Mouse (Mus musculus) heart, postnatal 0 days (tissue): ENCODE measurements around the gene Rarg. TPM values are rescaled to one million over a fixed set of nuclear protein-coding genes. Genes with fewer than 3 reads are reported as not detected.

Experiments
- ATAC-seq: fragments of 200-750 bp; cut with Nextera tagmentation; 2 replicates; pipeline ENCODE4 v1.8.0; 2017; ENCODE audit warnings: low read depth, moderate number of reproducible peaks, moderate library complexity; ENCODE audit not compliant: insufficient read depth
- DNase-seq: peaks from one replicate; pipeline ENCODE4 v3.0.0-alpha.2; 2016; ENCODE audit warnings: low spot score
- H3K27ac ChIP-seq: fragments of 300-500 bp; sonication (generic); 2 replicates; pipeline ENCODE4 v1.5.1; 2014; ENCODE audit warnings: low read depth, mild to moderate bottlenecking
- H3K27me3 ChIP-seq: fragments of 300-500 bp; sonication (generic); 2 replicates; pipeline ENCODE4 v1.6.1; 2014; ENCODE audit warnings: low read length, mixed read lengths; ENCODE audit not compliant: control insufficient read depth, insufficient read depth
- H3K36me3 ChIP-seq: fragments of 300-500 bp; sonication (generic); replicated peaks from 2 replicates; pipeline ENCODE4 v1.6.1; 2014; ENCODE audit warnings: low read length, mixed read lengths; ENCODE audit not compliant: control insufficient read depth, insufficient read depth
- H3K4me1 ChIP-seq: fragments of 300-500 bp; sonication (generic); 2 replicates; pipeline ENCODE4 v1.6.1; 2014; ENCODE audit warnings: antibody characterized with exemption; ENCODE audit not compliant: control insufficient read depth, insufficient read depth
- H3K4me2 ChIP-seq: fragments of 300-500 bp; sonication (generic); 2 replicates; pipeline ENCODE4 v1.6.1; 2014; ENCODE audit warnings: low read depth, mild to moderate bottlenecking, low read length, moderate library complexity
- H3K4me3 ChIP-seq: fragments of 300-500 bp; sonication (generic); 2 replicates; pipeline ENCODE4 v1.5.1; 2014; ENCODE audit warnings: low read depth, low read length
- H3K9ac ChIP-seq: fragments of 300-500 bp; sonication (generic); replicated peaks from 2 replicates; pipeline ENCODE4 v1.6.1; 2014; ENCODE audit warnings: low read depth, low read length, mixed read lengths
- H3K9me3 ChIP-seq: fragments of 300-500 bp; sonication (generic); replicated peaks from 2 replicates; pipeline ENCODE4 v1.6.1; 2016; ENCODE audit warnings: low read length; ENCODE audit not compliant: control insufficient read depth
- CTCF ChIP-seq: IDR thresholded peaks from 2 replicates; pipeline ENCODE4 v1.5.1; 2016; ENCODE audit warnings: antibody characterized with exemption, control low read depth, low read depth
- EP300 ChIP-seq: IDR thresholded peaks from 2 replicates; pipeline ENCODE4 v1.6.1; 2016; ENCODE audit warnings: antibody characterized with exemption, low read depth
- WGBS: fragments of 180-500 bp; shearing (Covaris S2); extraction: QIAGEN DNeasy Blood & Tissue Kit; methylation state at CpG from one replicate; pipeline ENCODE4 v1.1.7; 2014; 5-methylcytosine and 5-hydroxymethylcytosine counted together
- polyA plus RNA-seq: library from polyadenylated mRNA; unstranded; fragments of >200 nt; fragmentation: Nextera tagmentation; extraction: Ambion mirVana; gene quantifications from 2 replicates; pipeline ENCODE4 v1.2.1, GENCODE M21; 2015
- total RNA-seq: library from RNA; depleted of rRNA; stranded (reverse); fragments of >200 nt; gene quantifications from 2 replicates; pipeline ENCODE4 v1.2.3, GENCODE M21; 2014; ENCODE audit warnings: low replicate concordance

The Rarg gene
- total and polyA plus RNA-seq, 2 experiments from 2014 or later: 6.0 to 8.9 TPM

- WGBS: 78% methylated on average over 4 of the region's 4 CpGs
These were observed 62.9 kb downstream of the Rarg start for GRCm38 (mm10) chr15:102194439-102194838.

DNA sequence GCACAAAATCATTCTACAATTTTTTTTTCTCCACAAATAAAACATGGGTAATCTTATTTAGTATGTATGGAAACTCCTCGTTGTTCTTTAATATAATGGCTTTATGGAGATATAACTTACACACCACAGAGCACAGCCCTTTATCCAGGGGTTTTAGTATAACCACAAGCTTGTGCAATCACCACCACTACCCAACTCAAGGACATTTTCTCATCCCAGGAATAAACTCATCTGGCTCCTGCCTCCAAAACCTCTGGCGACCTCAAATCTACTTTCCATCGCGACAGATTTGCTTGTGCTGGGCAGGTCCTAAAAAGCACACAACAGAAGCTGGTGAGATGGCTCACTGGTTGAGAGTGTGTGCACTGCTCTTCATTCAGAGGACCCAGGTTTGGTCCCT lies 63.7 kb downstream of the Rarg start:
- ATAC-seq (no peak), DNase-seq (no peak)
- WGBS: 76% methylated on average over 4 of the region's 4 CpGs
- H3K4me2 ChIP-seq: no peak overlapping the region
- H3K4me1 ChIP-seq: no peaks in the 10 kb centered on the region
- H3K27me3 ChIP-seq: no peaks in the 10 kb centered on the region
- TF ChIP-seq EP300 (no peak), CTCF (no peak)
- H3K27ac ChIP-seq: no peak overlapping the region
- H3K9me3 ChIP-seq: no peaks in the 10 kb centered on the region
- no peaks in the 10 kb centered on the region for H3K36me3 ChIP-seq
- H3K4me3 ChIP-seq: no peak overlapping the region
- H3K9ac ChIP-seq: no peak overlapping the region

More at GRCm38 (mm10) chr15:102194439-102194838, 62.9 kb downstream of the Rarg start:
- Histone ChIP-seq H3K9me3 (no peaks in the 10 kb centered on the region), H3K4me2 (no peak overlapping the region), H3K36me3 (no peaks in the 10 kb centered on the region), H3K27ac (no peak overlapping the region), H3K4me1 (no peaks in the 10 kb centered on the region), H3K9ac (no peak overlapping the region), H3K27me3 (no peaks in the 10 kb centered on the region), H3K4me3 (no peak overlapping the region)
- no peak for TF ChIP-seq CTCF
- no peak for TF ChIP-seq EP300
- DNase-seq (no peak), ATAC-seq (no peak)

GRCm38 (mm10) chr15:102192820-102193386 lies 64.4 kb downstream of the Rarg start:
- TF ChIP-seq CTCF (no peak), EP300 (no peak)
- 51% methylated on average over 5 of the region's 5 CpGs for WGBS
- no peak overlapping the region for H3K4me2 ChIP-seq
- DNase-seq: no peak
- H3K27ac ChIP-seq: no peak overlapping the region
- no peaks in the 10 kb centered on the region for H3K27me3 ChIP-seq
- ATAC-seq: no peak
- no peak overlapping the region for H3K4me3 ChIP-seq
- no peaks in the 10 kb centered on the region for H3K9me3 ChIP-seq
- H3K36me3 ChIP-seq: no peaks in the 10 kb centered on the region
- H3K4me1 ChIP-seq: no peaks in the 10 kb centered on the region
- no peak overlapping the region for H3K9ac ChIP-seq

GRCm38 (mm10) chr15:102192271-102192812 lies 65.0 kb downstream of the Rarg start:
- TF ChIP-seq EP300 (no peak), CTCF (no peak)

GRCm38 (mm10) chr15:102191699-102192098 lies 65.6 kb downstream of the Rarg start:
- 71% methylated on average over 7 of the region's 7 CpGs for WGBS
- no peak overlapping the region for H3K4me3 ChIP-seq
- no peak for DNase-seq
- H3K36me3 ChIP-seq: peaks cover 3% of the 10 kb centered on the region; the same call in 1 of the 2 replicates
- H3K27ac ChIP-seq: no peak overlapping the region
- H3K9me3 ChIP-seq: no peaks in the 10 kb centered on the region
- no peaks in the 10 kb centered on the region for H3K27me3 ChIP-seq
- no peak overlapping the region for H3K4me2 ChIP-seq
- TF ChIP-seq CTCF: no peak
- TF ChIP-seq EP300: no peak
- ATAC-seq: no peak
- H3K4me1 ChIP-seq: no peaks in the 10 kb centered on the region
- no peak overlapping the region for H3K9ac ChIP-seq

More at GRCm38 (mm10) chr15:102192271-102192812, 65.0 kb downstream of the Rarg start:
- H3K9me3 ChIP-seq: no peaks in the 10 kb centered on the region
- H3K36me3 ChIP-seq: no peaks in the 10 kb centered on the region
- DNase-seq: no peak
- no peak for ATAC-seq
- no peak overlapping the region for H3K9ac ChIP-seq
- H3K27ac ChIP-seq: no peak overlapping the region
- no peaks in the 10 kb centered on the region for H3K27me3 ChIP-seq
- no peak overlapping the region for H3K4me3 ChIP-seq
- 59% methylated on average over 7 of the region's 7 CpGs for WGBS
- H3K4me2 ChIP-seq: no peak overlapping the region
- H3K4me1 ChIP-seq: no peaks in the 10 kb centered on the region

DNA sequence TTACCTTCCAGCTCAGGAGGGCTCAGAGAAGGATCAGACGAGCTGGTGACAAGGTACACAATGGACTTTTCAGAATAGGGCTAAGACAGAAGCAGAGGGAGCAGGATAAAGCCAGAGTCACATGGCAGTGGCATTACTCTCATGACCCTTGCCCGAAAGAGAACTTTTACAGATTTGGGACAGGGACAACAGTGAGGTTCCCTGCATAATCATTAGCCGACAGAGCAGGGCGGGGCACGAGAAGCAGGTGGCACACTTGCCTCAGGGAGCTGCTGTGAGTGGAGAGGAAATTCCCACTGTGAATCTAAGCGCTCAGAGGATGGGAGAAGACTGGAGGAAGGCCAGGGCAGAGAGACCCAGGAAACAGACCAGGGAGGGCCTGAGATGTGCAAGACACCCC lies 68.4 kb downstream of the Rarg start:
- Histone ChIP-seq H3K4me2 (no peak overlapping the region), H3K27me3 (no peaks in the 10 kb centered on the region), H3K36me3 (peaks cover 11% of the 10 kb centered on the region; the same call in 1 of the 2 replicates), H3K4me3 (no peak overlapping the region), H3K27ac (no peak overlapping the region), H3K4me1 (no peaks in the 10 kb centered on the region), H3K9ac (no peak overlapping the region), H3K9me3 (no peaks in the 10 kb centered on the region)
- WGBS: 61% methylated on average over 6 of the region's 6 CpGs
- DNase-seq: no peak
- TF ChIP-seq CTCF (no peak), EP300 (no peak)
- ATAC-seq: no peak
